Mouse (Mus musculus): ENCODE measurements around the gene Etl4.

The Etl4 gene

DNA sequence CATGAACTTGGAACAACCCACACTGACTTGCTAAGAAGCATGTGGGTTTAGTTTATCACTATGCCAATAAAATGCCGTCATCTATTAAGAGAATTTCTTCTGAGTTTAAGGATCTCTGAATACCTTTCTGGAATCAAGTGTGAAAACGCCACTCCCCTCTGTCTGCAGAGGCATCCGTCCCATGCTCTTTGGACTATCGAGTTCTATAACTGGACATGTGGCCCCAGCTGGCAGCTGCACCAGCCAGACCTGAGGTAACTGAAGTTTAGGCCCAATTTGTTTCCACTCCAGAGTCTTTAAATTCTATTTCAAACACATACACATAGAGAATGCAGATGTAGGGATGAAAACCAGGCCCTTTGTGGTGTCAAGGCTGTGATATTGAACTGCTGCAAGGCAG, 795.5 kb downstream of the Etl4 start:
- DNase-seq (ENCODE audit: low spot score in 2 of 2): no peak

DNA sequence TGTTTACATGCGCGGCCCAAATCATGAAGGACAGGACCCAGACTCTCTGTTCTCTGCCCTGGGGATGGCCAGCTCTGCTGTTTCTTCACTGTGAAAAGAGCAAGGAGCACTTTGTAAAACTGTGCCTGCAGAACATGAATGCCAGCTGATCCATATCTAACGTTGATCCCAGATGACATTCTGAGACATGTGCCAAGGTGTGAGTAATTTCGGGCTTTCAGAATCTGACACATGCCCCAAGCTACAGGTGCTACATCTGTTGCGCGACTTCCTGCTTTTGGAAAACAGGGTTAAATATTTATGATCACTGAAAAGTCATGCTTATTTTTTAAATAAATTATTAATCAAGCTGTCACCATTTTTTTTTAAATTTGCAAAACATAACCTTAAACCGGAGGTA, 801.0 kb downstream of the Etl4 start:
- no peak for DNase-seq (ENCODE audit: low spot score in 2 of 2)

DNA sequence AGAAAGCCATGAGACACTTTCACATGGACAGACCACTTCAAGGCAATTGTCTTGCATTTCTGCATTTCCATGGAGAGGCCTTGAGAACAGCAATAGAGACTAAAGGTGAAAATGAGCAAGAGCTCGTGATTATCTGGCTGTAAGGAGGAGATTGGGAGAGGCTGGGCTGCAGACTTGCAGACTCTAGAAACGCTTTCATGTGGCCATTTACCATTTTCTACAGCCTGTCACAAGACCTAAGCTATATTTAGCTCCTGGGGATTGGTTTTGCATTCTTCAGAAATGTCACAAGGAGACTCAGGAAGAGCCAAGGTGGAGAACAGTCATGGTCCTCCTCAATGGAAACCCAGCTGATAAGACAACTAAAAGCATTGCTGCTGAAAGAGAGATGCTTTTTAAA, 801.4 kb downstream of the Etl4 start:
- no peak for DNase-seq (ENCODE audit: low spot score in 2 of 2)

DNA sequence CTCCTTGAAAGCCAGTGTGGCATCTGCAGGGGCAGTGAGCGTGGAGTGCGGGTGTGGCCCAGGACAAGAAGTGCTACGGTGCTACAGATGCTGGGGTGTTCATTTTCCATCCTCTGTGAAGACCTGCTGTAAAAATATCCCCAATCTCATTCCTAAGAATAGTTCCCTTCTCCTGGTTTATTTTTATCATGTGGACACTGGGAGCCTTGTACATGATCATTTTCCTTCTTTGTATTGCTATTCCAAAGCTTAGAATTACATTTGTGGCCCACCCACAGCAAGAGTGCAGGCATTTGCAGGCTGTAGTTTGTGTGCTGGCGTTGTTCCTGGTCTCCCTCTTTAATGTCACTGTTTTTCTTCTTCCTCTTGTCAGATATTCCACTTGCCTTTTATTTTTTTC, 809.5 kb downstream of the Etl4 start:
- no peak for DNase-seq (ENCODE audit: low spot score in 2 of 2)

DNA sequence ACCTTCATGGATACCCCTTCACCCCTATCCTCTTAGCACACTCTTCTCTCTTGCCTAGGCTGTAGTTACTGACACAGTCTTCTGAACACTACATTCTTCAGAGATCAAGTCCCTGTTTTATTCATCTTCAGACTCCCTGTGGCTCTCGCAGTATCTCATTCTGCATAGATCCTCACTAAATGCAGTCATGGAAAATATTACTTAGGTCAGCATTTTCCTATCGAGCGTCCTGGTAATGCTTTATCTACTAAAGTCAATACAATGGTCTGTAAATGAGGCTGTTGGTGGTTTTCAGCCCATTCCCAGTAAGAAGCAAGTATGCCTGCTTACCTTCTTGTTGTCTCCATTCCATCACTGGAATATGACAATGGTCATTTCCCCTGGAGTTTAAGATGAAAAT, 811.5 kb downstream of the Etl4 start:
- no peak for DNase-seq (ENCODE audit: low spot score in 2 of 2)

DNA sequence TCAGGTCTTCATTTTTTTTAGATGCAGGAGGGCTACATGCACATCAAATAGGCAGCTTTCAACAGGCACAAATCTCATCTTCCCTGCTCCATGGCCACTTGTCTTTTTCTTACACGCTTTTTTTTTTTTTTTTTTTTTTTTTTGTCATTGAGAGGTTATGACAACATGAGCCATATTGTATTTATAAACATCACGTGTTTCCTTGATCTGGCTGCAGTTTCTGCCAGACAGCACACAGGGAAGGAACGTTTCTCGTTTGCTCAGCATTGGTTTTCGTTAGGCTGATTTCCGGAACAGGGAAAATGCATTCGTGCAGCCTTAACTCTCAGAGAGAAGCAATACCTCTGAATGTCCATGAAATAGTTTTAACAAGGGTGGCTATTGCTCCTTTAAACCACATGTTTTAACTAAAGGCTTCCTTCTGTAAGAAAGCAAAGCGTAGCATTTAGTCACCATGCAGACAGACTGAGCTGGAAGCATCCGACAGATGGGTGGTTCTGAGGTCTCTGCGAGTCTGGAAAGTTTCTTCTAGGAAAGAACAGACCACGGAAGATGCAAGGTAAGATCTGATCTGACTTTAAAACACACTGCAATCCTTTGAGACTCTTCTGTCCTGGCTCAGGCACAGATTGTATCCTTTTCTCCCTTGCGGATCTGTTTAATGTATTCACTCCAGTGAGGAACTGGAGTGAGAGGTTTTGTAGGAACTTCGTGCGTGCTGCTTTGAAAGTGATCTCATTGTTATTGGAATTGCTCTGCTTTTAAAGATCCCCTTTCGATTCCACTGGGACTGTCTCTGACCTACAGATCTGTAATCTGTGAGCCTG, 812.8 kb downstream of the Etl4 start:
- DNase-seq (ENCODE audit: low spot score in 2 of 2): no peak

DNA sequence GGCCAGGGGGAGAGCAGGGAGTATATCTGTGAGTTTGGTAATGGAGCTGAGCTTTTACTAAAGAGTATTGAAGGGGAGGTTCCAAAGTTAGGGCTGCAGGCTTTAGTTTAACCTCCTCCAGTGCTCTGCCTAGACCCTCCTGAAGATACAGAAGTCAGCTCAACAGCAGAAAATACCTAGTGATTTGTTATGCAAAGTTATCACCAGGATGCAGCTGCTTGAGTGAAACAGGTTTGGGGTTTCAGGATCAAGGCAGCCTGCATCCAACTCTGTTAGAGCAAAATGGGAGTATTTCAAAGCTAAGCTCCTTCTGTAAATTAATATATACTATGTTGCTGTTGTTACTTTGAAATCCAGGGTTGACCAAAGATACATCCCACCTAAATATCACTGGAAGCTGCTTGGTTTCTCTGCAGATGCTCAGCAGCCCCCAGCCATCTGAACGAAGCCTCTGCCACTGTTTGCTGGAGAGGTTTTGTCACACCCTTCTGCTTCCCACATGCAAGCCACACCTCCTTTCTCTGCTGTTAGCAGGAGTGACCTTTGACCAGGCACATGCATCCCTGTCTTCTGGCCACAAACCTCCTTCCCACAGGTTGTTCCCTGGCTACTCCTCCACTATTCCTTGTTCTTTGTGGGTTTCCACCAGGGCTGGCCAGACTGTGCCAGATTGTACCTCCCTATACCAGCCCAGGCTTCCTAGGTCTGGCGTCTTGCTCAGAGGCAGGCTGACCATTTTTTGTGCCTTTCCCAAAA, 814.6 kb downstream of the Etl4 start:
- no peak for DNase-seq (ENCODE audit: low spot score in 2 of 2)

DNA sequence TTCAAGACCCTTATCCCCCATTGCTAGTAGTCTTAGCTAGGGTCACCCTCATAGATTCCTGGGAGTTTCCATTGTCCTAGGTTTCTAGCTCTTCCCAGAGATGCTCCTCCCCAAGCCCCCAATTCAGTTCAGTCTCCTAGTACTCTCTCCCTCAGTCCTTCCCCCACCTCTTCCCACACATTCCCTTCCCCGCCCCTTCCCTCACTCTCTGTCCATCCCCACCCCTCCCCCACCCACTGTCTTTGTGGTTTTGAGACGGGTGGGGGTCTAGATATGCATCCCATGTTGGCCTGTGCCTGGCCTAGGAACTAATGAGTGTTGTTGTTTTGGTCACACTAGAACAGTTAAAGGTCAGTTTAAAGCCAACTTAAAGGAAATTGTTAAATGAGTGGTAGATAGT, 817.4 kb downstream of the Etl4 start:
- DNase-seq (ENCODE audit: low spot score in 2 of 2): no peak

DNA sequence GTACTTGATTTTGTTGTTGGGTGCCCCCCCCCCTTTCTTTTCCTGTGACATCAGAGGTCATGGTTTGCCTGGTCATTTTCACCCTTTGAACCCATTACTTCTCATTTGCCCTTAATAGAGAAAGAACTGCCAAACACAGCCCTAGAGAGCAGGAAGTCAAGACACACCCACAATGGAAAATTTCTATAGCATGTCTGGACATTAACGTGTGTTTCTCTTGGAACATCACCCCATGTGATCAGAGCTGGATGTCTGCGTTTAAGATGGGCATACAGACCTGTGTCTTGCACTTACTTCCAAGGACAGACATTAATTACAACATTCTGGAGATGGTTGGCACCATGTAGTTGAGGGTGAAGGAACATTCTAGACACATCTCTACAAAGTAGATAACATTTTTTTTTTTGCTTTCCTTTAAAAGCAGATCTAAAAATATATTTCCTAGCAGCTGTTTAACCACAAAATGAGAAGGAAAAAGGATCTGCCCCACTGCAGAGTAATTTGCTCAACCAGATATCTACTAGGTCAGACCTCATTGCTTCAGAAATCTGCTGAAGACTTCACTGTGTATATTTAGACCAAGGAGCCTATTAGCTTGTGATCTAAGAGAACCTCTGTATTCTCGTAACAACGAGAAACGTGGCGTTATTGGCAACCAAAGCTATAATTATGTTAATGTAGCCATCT, 818.3 kb downstream of the Etl4 start:
- no peak for DNase-seq (ENCODE audit: low spot score in 2 of 2)

DNA sequence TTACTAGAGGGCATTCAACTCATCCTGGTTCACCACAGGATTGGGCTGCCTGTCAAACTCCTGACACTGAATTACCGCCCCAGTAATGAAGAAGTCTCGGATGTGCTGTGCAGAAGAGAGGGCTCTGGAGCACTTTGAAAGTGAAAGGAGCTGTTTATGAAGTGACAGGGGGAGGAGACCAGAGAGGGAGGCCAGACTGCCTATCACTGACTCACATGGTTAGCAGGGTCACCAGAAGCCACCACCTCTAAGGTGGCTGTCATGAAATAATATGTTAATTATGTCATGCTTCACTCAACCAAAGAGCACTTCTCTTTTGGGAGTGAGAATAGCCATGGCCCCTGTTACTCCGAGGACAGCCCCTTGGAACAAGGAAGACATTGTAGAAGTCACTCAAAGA, 825.9 kb downstream of the Etl4 start:
- DNase-seq (ENCODE audit: low spot score in 2 of 2): no peak

DNA sequence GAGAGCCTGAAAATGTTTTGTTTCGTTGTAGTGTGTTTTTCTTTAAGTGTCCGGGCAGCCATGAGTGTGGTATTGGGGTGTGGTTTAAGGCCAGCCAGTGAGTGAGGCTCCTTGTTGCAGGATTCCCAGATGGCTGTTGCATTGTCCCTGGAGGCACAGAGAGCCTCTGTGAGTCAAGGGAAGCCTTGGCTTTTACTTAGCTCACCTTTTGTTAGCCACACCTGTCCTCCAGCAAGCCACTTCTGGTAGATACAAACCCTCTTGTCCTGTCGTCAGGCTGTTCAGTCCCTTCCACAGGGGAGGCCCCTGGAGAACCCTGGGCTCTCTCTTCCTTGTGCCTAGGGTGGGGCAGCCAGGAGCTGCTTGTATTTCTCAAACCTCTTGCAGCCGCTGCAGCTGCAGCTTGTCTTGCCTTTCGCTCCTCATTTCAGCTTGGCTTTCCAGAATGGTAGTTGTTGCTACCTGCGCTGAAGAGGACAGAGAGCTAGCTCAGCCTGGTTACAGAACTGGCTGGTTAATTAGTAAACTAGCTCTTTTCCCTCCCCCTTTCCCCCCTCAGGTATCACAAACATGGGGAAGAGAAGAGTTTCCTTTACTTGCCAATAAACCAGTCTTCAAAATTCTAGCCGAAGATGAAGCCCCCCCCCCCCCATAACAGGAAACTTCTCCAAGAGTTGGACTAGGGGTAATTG, 826.9 kb downstream of the Etl4 start:
- no peak for DNase-seq (ENCODE audit: low spot score in 2 of 2)

DNA sequence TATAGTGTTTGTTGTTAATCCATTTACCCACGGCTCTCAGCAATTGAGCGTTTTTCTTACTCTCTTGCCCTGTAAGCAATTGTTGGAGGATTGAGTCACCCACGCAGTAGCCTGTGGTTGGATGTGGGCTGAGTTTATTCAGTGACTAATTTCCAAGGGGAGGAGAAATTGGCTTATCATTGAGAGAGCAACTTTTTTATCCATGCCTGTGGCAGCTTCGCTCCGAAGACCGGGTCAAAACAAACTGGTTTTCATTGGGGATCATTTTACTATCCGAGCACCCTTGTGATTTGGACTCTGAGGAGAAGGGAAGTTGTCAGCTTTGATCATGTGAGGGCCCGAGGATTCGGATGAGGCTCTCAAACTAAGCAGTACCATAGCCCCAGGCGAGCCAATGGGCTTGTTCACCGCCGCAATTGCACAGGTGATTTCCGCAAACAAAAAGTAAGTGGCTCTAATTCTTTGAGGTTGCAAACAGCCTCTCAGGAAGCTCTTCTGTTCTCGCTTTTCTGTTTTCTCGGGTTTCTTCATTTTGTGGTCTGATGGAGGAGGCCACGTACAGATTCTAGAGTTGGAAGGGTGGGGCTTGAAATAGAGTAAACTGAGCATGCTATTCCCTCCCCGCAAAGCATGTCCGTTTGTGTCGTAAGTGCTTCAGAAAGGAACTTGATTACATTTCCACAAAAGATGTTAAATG, 827.7 kb downstream of the Etl4 start:
- no peak for DNase-seq (ENCODE audit: low spot score in 2 of 2)

DNA sequence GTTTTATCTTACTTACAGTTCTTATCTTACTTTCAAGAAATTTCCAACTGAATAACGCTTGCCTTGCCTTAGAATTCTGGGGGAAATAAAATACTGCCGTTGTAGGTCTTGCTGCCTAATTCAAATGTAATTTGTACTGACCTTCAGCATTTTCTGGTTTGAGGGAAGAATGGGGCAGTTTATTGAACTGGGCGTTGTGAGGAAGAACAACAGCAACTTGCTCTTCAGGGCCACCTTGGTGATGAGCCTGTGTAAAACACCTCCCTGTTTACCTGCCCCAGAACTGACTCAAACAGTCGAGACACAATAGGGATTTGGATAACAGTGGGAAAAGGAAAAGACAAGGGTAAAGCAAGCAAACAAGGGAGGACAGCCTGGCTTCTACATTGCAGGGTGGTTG, 828.3 kb downstream of the Etl4 start:
- DNase-seq (ENCODE audit: low spot score in 2 of 2): no peak

DNA sequence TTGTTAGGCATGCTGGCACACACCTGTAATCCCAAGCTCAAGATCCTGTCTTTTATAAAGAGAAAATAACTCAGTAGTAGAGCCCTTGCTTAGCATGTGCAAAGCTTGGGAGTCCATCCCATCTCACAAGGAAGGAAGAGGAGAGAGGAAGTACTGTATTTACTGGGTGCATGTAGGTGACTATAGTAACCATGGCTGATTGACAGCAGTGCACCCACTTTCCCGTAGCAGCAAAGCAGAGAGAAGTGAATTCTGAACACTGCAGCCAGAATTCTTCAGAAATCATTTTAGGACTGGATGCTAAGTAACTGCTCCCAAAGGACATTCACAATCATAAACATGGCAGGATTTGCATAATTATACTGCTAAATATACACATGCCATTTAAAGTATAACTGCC, 838.1 kb downstream of the Etl4 start:
- DNase-seq (ENCODE audit: low spot score in 2 of 2): no peak

DNA sequence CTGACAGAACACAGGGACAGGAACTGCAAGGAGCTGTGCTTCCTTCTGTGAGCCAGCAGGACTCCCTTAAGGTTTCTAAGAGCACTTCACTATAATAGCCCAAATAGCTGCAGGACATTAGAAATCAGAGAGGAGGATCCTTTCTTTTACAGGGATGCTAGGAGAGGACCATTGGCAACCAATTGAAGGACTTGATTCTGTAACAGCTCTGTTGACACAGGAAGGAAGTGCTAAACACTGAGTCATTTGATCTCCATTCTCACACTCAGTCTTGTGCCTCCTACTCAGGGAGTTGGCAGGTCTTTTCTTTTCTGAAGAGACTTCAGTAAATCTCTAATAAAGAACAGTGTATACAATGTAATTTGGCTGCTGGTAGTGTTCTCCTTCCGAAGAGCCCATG, 838.9 kb downstream of the Etl4 start:
- no peak for DNase-seq (ENCODE audit: low spot score in 2 of 2)

DNA sequence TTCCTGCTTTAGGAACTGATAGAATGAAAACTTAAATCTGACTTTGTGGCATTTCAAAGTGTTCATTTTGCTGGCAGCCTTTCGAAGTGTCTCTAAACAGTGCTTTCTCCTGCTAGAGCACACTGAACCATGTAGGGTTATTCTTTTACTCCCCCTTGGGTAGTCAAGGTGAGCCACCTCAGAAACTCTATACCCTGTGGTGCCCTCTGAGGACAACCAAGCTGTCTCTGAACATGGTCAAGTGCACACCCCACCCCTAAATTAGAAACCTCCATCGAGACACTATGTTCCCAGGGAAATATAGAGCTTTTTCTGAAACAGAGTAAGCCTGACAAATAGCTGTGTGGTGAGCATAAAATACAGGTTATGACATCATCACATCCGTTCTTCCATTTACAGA, 840.1 kb downstream of the Etl4 start:
- DNase-seq (ENCODE audit: low spot score in 2 of 2): no peak

DNA sequence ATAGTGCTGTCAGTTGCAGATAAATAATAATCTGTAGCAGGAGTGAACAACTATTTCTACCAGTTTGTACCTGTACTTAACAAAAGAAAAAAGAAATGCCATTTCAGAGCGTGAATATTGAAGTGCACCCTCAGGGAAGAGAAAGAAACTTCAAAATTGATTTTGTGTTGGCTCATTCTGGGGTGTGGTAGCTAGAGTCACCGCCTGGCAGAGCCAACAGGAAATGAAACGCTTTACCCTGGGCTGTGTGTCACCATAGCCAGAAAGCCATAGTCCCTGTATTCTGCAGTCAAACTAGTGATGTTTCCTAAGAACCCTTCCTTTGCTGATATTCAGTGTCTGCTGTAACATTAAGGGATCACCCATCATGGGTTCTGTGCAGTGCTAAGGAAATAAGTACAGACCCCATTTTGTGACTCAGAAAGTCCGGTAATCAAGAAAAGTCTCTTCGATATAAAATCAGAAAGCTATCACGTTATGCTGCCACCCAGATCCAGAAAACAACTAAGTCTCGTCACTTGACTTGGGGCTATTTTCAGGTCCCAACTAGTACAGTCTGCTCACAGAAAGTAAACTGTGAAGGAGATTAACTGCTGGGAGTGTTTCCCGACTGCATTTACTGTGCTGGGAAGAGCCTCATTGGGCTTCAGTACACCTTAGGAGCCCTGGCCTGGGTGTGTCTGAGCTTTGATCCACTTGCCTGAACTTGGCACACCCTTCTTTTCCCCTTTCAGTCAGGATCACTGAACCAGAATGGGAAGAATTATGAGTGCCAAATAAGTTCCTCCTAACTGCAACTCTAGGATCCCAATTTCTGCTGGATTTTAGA, 843.9 kb downstream of the Etl4 start:
- DNase-seq (ENCODE audit: low spot score in 2 of 2): no peak

DNA sequence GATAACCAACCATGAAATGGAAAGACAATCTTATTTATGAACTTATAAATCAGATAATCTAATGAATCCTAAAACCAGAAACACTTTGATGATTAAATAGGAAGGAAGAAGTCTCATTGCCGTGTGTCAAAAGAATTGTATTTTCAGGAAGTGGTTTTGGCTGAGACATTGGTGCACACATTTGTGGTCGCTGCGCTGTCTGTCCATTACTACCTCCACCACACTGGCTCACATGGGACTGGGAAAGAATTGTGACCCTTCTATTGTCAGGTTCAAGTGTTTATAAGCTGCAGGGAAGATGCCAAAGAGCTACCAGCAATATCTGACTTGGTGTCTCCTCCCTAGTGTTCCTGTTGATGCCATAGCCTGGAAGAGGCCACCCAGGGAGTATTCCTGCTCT, 847.4 kb downstream of the Etl4 start:
- DNase-seq (ENCODE audit: low spot score in 2 of 2): no peak

DNA sequence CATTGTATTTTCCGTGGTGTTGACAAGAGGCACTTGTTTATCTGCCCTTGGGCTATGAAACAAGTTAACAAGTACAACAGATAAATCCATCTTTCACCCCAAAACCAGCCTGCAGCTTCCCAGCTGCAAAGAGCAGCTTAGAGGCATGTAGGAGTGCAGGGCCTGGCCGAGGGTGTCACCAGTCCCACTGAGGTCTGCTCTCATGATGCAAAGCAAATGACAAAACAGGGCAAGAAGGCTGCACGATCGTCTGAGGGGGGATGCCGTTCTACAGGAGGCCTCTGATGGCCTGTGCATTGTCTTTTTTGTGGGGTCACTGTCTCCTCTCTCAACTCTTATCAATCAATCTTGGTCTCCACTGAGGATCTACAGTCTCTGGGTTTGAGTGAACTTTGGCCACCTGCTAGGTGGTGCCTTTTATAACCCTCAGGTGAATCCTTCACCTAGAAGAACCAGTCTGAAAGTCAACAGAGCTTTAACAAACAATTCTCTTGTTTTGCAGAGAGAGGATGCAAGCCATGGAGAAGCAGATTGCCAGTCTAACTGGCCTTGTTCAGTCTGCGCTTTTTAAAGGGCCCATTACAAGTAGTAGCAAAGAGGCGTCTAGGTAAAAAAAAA, 849.6 kb downstream of the Etl4 start:
- no peak for DNase-seq (ENCODE audit: low spot score in 2 of 2)

DNA sequence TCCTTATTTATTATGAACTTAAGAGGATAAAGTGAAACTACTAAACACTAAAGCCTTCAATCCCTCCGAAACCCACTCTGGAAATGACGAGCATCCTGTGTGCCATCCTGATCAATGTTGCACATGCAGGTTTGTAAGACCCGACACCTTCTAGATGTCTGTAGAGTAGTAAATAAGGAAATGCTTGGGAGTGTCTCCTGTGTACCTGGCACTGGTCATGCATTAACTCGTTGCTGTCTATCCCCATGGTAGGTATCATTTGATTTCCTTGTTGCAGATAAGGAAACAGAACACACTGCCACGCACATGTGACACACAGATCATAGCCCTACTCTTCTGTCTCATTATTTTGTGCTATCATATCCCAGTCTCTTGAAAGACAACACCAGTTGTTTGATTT, 851.7 kb downstream of the Etl4 start:
- no peak for DNase-seq (ENCODE audit: low spot score in 2 of 2)

All from spleen, postnatal 36 days (tissue).